Mouse (Mus musculus): ENCODE data around the gene Ptgs1. TPM values are rescaled to one million over a fixed set of nuclear protein-coding genes. Genes with fewer than 3 reads are reported as not detected.

The Ptgs1 gene
- polyA plus RNA-seq, 1 experiment = 0.09 TPM

- no peak for TF ChIP-seq TAL1 (IDR thresholded peaks at IDR 0.05; ENCODE audit: low read length)
- TF ChIP-seq GATA1 (IDR thresholded peaks at IDR 0.05; ENCODE audit: low read length) = no peak
- no peak overlapping the region for H3K4me3 ChIP-seq (replicated peaks)
- H3K4me1 ChIP-seq (ENCODE audit: control insufficient read depth) = peaks cover 15% of the 10 kb centered on the region
- peaks cover 59% of the 10 kb centered on the region for H3K27me3 ChIP-seq (ENCODE audit: control insufficient read depth)
- peaks cover 2% of the 10 kb centered on the region; the same call in 1 of the 2 replicates for H3K36me3 ChIP-seq (ENCODE audit: control insufficient read depth)
- H3K9me3 ChIP-seq (ENCODE audit: control insufficient read depth, low read length) = peaks cover 4% of the 10 kb centered on the region
Observed at GRCm38 (mm10) chr2:36210796-36211195, 19.4 kb upstream of the Ptgs1 start.

DNA sequence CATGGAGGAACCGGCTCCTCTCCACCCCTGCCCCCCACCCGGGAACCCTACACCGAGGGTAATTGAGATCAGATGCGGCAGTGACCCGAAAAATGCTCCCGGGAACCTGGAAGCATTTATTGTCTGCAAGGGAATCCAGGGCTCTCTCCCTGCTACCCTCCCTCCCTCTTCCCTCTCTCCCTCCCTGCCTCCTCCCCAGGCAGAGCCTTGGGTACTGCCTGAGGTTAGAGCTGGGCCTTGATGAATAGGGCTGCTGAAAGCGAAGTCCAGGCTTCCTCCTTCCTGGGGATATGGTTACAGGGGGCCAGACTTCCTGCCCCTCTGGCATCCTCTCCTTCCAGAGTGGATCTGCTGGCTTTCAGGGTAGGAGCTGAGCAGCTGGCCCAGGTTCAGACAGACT is 18.4 kb upstream of the Ptgs1 start:
- Histone ChIP-seq H3K27me3 (ENCODE audit: control insufficient read depth) (peaks cover 55% of the 10 kb centered on the region), H3K4me3 (replicated peaks) (no peak overlapping the region), H3K36me3 (ENCODE audit: control insufficient read depth) (no peaks in the 10 kb centered on the region), H3K4me1 (ENCODE audit: control insufficient read depth) (peaks cover 15% of the 10 kb centered on the region), H3K9me3 (ENCODE audit: control insufficient read depth, low read length) (no peaks in the 10 kb centered on the region; the same call in 1 of the 2 replicates)
- TF ChIP-seq TAL1 (IDR thresholded peaks at IDR 0.05; ENCODE audit: low read length) (no peak), GATA1 (IDR thresholded peaks at IDR 0.05; ENCODE audit: low read length) (no peak)

- TF ChIP-seq TAL1 (IDR thresholded peaks at IDR 0.05; ENCODE audit: low read length) (no peak), GATA1 (IDR thresholded peaks at IDR 0.05; ENCODE audit: low read length) (no peak)
- Histone ChIP-seq H3K27me3 (ENCODE audit: control insufficient read depth) (peaks cover 55% of the 10 kb centered on the region), H3K36me3 (ENCODE audit: control insufficient read depth) (no peaks in the 10 kb centered on the region), H3K4me3 (replicated peaks) (no peak overlapping the region), H3K4me1 (ENCODE audit: control insufficient read depth) (peaks cover 15% of the 10 kb centered on the region), H3K9me3 (ENCODE audit: control insufficient read depth, low read length) (no peaks in the 10 kb centered on the region; the same call in 1 of the 2 replicates)
Observed at GRCm38 (mm10) chr2:36213108-36213507, 17.1 kb upstream of the Ptgs1 start.

GRCm38 (mm10) chr2:36214023-36214422 is 16.2 kb upstream of the Ptgs1 start:
- Histone ChIP-seq H3K27me3 (ENCODE audit: control insufficient read depth) (peaks cover 46% of the 10 kb centered on the region), H3K4me3 (replicated peaks) (no peak overlapping the region), H3K9me3 (ENCODE audit: control insufficient read depth, low read length) (no peaks in the 10 kb centered on the region; the same call in 1 of the 2 replicates), H3K4me1 (ENCODE audit: control insufficient read depth) (peaks cover 15% of the 10 kb centered on the region), H3K36me3 (ENCODE audit: control insufficient read depth) (no peaks in the 10 kb centered on the region)
- TF ChIP-seq TAL1 (IDR thresholded peaks at IDR 0.05; ENCODE audit: low read length) (no peak), GATA1 (IDR thresholded peaks at IDR 0.05; ENCODE audit: low read length) (no peak)

DNA sequence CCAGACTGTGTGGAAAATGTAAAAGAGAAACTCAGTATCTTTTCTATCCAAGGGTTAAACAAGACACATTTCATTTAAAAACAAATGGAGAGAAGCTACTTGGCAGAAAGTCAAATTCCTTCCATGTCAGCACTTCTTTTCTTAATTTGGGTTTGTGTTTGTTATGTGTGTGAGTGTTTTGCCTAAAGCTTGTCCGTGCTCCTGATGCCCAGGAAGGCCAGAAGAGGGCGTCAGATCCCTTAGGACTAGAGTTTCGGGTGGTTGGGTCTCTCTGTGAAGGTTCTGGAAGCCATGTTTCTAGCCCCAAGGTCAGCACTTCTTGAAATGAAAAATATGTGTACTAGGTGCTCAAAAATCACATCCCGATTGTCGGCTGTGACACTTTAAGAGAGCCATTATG is 15.8 kb upstream of the Ptgs1 start:
- peaks cover 42% of the 10 kb centered on the region for H3K27me3 ChIP-seq (ENCODE audit: control insufficient read depth)
- H3K36me3 ChIP-seq (ENCODE audit: control insufficient read depth) = no peaks in the 10 kb centered on the region
- no peaks in the 10 kb centered on the region; the same call in 1 of the 2 replicates for H3K9me3 ChIP-seq (ENCODE audit: control insufficient read depth, low read length)
- H3K4me1 ChIP-seq (ENCODE audit: control insufficient read depth) = peaks cover 15% of the 10 kb centered on the region
- TF ChIP-seq TAL1 (IDR thresholded peaks at IDR 0.05; ENCODE audit: low read length) = no peak
- TF ChIP-seq GATA1 (IDR thresholded peaks at IDR 0.05; ENCODE audit: low read length) = no peak
- H3K4me3 ChIP-seq (replicated peaks) = no peak overlapping the region

- Histone ChIP-seq H3K4me3 (replicated peaks) (no peak overlapping the region), H3K9me3 (ENCODE audit: control insufficient read depth, low read length) (no peaks in the 10 kb centered on the region; the same call in 1 of the 2 replicates), H3K4me1 (ENCODE audit: control insufficient read depth) (peaks cover 15% of the 10 kb centered on the region), H3K36me3 (ENCODE audit: control insufficient read depth) (no peaks in the 10 kb centered on the region), H3K27me3 (ENCODE audit: control insufficient read depth) (peaks cover 34% of the 10 kb centered on the region)
- TF ChIP-seq GATA1 (IDR thresholded peaks at IDR 0.05; ENCODE audit: low read length) (no peak), TAL1 (IDR thresholded peaks at IDR 0.05; ENCODE audit: low read length) (no peak)
Observed at GRCm38 (mm10) chr2:36215203-36215739, 15.0 kb upstream of the Ptgs1 start.

DNA sequence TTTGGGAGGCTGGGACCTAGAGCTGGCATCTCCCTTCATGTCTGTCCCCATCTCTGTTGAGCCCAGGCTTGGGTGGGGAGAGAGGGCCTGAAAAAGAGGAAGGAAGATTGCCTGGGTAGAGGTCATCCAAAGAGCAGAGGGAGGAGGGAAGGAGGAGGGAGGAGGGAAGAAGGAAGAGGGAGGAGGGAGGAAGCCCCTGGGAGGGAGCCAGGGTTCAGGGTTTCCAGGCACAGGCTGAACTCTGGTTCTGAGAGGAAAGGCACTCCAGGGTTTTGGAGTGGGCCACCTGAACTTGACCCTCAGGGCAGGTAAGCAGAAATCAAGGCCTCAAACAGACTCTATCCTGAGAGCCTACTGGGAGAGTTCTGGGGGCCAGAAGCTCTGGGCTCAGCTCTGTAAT is 13.7 kb upstream of the Ptgs1 start:
- peaks cover 15% of the 10 kb centered on the region for H3K4me1 ChIP-seq (ENCODE audit: control insufficient read depth)
- no peak for TF ChIP-seq GATA1 (IDR thresholded peaks at IDR 0.05; ENCODE audit: low read length)
- TF ChIP-seq TAL1 (IDR thresholded peaks at IDR 0.05; ENCODE audit: low read length) = no peak
- H3K9me3 ChIP-seq (ENCODE audit: control insufficient read depth, low read length) = no peaks in the 10 kb centered on the region
- no peaks in the 10 kb centered on the region for H3K36me3 ChIP-seq (ENCODE audit: control insufficient read depth)
- H3K27me3 ChIP-seq (ENCODE audit: control insufficient read depth) = peaks cover 21% of the 10 kb centered on the region
- no peak overlapping the region for H3K4me3 ChIP-seq (replicated peaks)

DNA sequence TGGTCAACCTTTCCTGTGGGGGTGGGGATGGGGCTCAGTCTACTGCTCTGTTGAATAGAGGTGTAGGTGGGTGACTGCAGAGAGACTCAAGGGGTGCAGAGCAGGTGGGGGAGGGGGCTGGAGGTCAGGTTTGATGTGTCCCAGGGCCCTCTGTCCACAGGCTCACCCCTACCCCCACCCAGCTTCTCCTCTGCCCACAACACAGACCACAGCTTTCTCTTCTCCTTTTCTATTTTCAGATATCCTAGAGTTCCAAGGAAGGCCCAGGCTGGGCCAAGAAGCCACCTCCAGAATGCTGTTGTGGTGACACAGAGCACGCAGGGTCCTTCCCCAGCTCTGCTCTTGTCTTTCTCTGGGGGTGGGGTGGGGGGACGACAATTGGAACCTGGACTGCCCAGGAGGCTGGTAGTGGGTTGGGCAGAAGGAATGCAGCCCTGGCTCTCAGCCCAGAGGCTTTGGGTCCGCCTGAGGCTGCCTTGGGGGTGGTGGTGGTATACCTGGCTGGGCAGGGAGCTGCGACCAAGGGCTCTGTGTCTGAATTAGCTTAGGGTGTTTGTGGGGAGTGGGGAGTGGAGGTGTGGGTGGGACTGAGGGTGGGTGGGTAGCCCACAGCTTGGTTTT is 13.2 kb upstream of the Ptgs1 start:
- TF ChIP-seq TAL1 (IDR thresholded peaks at IDR 0.05; ENCODE audit: low read length) = no peak
- no peak for TF ChIP-seq GATA1 (IDR thresholded peaks at IDR 0.05; ENCODE audit: low read length)
- Histone ChIP-seq H3K36me3 (ENCODE audit: control insufficient read depth) (no peaks in the 10 kb centered on the region), H3K27me3 (ENCODE audit: control insufficient read depth) (peaks cover 16% of the 10 kb centered on the region), H3K9me3 (ENCODE audit: control insufficient read depth, low read length) (no peaks in the 10 kb centered on the region), H3K4me1 (ENCODE audit: control insufficient read depth) (peaks cover 15% of the 10 kb centered on the region), H3K4me3 (replicated peaks) (no peak overlapping the region)

DNA sequence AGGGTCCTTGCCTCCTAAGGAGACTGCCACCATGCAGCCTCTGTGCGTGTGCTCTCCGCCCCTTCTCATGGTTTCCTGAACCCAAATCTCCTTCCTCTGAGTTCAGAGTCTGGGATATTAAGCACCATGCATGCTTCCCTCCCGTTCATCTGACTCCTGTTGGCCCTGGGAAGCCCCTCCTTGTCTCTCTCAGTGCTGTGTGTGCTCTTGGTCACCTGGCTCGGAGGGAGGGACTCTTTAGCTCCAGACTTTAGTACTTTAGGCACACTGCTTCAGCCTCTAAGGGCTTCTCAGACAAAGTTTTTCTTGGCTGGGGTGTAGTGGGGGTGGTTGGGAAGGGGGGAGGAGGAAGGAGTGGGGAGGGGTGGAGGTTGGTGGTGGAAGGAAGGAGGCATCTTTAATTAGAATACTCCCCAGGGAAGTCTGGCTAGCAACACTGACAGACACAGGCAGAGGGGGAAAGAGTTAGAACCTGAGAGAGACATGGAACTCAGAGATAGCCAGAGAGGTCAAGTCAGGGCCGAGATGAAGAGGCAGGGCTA is 12.5 kb upstream of the Ptgs1 start:
- H3K4me3 ChIP-seq (replicated peaks) = no peak overlapping the region
- no peak for TF ChIP-seq TAL1 (IDR thresholded peaks at IDR 0.05; ENCODE audit: low read length)
- TF ChIP-seq GATA1 (IDR thresholded peaks at IDR 0.05; ENCODE audit: low read length) = no peak
- peaks cover 15% of the 10 kb centered on the region for H3K4me1 ChIP-seq (ENCODE audit: control insufficient read depth)
- H3K27me3 ChIP-seq (ENCODE audit: control insufficient read depth) = peaks cover 9% of the 10 kb centered on the region
- H3K36me3 ChIP-seq (ENCODE audit: control insufficient read depth) = no peaks in the 10 kb centered on the region
- H3K9me3 ChIP-seq (ENCODE audit: control insufficient read depth, low read length) = no peaks in the 10 kb centered on the region
